Mouse (Mus musculus): ENCODE measurements around the gene Coro1a.
"Not testable (repeated sequence)": the region's sequence is repeated elsewhere in the genome, so short reads cannot be mapped to it uniquely, and the experiment has no call there.

Coro1a gene

DNA sequence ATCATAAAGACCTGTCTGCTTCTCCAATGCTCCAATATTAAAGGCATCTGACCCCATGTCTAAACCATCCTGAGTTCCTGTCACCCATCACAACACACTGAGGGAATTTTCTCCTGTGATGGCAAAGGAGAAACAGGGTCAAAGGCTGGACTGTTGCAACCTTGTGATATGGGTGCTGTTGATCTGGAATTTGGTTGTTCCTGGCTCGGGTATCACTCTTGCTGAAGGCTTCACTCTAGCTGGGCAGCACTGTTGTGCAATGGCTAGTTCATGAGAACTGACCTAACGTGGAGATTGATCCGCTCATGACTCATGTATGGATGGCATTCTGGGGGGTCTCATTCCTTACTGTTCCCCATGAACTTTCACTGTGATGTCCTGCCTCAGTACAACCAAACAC is 18.6 kb downstream of the Coro1a start:
- DNase-seq (ENCODE audit: low spot score): no peak

DNA sequence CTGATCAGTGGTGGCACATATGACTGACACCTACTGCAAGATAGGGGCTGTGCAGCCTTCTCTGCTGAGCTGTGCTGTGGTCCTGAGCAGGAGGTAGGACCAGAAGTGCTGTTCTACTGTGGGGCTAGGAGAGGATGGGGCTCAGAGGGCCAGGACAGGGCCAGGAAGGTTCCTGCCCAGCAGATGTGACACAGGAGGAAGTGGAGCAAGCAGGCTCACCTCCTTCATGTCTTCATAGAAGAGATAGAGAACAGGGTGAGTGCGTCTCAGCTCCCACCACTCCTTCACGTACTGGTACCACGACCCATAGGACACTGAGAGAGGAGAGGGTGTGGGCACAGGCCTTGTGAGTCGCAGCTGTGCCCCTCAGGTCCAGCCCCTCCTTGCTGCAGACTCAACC is 19.4 kb downstream of the Coro1a start:
- not testable (repeated sequence) for DNase-seq (ENCODE audit: low spot score)

DNA sequence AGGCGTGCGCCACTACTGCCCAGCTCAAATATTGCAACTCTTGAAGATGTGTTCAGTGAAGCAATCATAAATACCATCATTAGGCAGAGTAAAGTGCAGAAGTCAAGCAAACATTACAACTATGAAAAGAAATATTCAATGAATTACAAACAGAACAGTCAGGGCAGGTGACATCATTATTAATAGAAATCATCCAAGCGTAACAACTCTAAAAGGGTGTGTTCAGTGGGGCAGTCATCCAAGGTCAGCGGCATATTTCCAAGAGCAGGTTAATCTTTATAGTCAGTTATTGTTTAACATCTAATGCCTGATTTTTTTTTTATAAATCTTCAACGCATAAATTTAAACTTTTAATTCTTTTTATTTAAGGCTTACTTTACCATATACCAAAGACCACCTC is 26.4 kb downstream of the Coro1a start:
- no peak for DNase-seq (ENCODE audit: low spot score)

DNA sequence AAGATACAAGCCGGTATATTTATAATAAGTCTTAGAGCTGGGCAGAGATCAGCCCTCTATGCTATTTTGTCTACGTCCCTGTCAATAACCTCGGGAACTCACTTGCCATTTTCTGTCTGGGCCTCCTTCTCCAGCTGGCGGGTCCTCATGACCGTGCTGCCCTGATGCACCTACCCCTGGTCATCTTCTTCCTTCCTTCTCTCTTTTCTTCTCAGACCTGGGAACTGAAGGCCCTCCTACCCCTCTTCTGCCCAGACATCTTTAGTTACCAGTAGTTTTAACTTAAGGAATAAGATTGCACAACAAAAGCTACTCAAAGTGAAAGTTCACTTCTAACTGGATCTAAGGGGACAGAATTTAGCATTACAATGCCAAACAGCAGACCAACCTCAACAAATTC is 27.9 kb downstream of the Coro1a start:
- DNase-seq (ENCODE audit: low spot score): no peak

DNA sequence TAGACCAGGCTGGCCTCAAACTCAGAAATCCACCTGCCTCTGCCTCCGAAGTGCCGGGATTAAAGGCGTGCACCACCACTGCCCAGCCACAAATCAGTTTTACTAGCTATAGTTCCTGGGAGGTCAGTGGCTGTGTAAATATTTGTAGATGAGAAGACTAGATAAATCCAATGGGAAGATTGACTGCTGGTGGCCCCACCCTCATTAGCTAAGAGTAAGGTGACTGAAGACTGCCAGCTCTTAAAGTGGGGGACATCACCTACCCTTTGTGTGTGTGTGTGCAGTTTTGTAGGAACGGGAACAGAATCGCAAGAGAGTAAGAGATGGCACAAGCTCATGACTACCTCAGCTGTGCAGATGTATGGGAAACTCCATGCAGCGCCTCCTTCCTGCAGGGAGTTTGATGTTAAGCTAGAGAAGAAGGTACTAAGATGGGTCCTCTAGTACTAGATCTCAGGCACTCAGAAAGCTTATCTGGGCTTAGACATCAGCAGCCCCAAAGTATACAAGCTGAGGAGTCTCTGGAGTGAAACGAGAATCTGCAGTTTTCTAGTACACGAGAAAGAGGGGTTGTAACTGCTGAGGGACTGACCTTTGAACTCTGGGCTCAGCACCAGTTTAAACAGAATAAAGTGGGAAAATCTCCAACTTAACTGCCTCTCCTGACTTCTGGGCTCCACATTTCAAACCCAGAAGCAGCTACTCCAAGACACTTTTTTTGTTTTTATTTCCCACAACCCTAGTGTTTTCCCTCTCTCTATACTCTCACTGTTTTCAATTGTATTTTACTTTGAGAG is 28.8 kb downstream of the Coro1a start:
- DNase-seq (ENCODE audit: low spot score): no peak

DNA sequence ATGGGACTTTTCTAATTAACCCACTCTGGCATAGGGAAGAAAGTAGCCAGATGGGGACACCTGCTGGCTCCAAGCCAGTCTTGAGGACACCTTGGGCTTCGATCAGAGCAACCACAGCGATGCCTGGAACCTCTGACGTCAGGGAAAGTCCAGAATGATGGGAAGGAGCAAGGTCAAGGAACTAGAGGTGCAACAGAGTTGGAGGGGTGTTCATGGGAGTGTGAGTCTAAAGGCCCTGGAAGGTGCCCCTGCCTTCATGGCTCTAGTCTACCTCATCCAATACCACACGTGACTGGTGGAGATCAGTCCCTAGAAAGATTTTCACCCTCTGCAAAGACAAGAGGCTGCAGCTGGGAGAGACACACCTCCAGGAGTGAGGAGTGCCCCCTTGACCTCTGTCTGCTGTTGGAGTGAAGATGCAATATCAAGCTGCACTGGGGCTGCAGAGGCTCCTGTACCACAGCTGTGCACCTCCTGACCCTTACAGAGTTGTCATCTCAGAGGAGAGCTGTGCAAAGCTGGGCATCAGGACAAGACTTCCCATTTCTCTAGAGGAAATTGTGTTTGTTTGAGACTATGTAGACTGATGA is 30.9 kb downstream of the Coro1a start:
- no peak for DNase-seq (ENCODE audit: low spot score)

DNA sequence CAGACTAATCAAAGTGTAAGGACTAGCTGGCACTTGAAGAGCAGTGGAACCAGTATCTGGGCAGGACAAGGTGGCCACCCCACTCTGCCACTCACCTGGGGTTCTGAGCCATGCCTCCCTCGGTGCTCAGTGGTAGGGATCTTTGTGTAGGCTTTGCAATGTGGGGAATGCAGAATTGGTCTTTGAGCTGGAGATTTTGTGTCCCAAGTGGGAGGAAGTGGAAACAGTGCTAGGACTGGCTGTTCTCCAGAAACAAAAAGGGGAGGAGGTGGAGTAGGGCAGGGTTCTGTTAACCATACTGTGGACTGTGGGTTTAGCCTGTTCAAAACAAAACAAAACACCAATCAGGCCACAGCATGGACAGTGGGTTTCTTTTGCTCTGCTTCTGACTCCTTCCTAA is 31.4 kb downstream of the Coro1a start, which contains the start of gene Sult1a1:
Gene Sult1a1 (minus strand): TSS at position 226 of the 400 bp plus-strand sequence.
- peak; percentile 80 for DNase-seq (ENCODE audit: low spot score)

DNA sequence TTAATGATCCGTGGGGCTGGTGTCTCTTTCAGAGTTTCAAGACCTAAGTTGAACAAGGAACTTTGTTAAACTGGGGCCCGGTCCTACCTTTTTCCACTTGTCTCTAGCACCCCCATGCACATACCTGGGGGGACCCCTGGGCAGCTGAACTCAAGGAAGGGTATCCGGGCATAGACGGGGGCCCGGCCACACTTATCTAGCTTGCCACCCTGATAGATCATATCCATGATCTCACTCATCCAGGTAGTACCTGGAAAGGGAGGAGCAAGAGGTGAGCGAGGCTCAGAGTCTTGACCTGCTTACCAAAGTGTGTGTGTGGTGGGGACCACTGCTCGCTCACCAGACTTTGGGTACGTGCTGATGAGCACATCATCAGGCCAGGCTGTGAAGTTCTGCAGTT is 32.5 kb downstream of the Coro1a start:
- no peak for DNase-seq (ENCODE audit: low spot score)

DNA sequence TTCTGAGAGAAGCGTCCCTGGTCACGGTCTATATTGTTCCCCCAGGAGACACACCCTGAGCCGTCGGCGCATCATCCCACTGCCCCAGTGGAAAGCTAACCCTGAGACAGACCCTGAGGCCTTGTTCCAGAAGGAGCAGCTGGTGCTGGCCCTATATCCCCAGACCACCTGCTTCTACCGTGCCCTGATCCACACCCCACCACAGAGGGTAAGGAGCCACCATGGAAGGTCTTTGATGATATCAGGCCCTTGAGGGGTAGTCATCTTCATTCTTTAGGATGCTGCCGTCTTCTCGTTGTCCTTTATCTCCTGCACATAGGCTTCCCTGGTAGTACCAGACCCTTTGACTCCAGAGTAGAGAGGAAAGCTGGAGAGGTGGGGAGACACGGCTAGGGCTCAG is 35.5 kb downstream of the Coro1a start:
- DNase-seq (ENCODE audit: low spot score): no peak

DNA sequence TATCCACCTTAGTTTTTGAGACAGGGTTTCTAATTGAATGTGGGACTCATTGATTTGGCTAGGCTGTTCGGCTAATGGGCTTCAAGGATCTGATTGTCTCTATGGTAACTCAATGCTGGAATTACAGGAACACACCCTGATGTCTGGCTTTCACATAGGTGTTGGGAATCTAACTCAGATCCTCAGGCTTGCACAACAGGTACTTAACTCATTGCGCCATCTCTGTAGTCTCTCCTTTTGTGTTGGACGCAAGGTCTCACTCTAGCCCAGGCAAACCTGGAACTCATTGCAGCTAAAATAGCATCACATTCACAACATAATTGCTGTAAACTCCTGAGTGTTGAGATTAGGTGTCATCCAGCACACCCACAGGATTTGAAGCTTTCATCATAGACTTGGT is 37.4 kb downstream of the Coro1a start:
- DNase-seq (ENCODE audit: low spot score): no peak

DNA sequence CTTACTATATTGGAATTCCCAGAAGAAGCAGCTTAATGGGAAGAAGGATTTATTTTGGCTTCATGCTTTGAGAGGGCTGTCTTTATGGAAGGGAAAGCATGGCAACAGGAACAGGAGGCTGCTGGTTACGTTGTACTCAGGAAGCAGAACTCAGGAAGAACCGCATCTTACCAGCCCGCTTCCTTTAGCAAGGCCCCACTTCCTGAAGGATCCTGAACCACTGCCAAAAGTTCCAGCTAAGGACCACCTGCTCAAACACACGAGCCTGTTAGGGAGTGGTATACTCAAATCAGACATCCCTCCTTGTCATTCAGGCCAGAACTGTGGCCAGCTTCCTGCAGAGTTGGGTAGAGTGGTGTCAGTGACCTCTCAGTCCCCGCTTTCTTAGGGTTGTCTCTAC is 39.1 kb downstream of the Coro1a start:
- DNase-seq (ENCODE audit: low spot score): no peak

DNA sequence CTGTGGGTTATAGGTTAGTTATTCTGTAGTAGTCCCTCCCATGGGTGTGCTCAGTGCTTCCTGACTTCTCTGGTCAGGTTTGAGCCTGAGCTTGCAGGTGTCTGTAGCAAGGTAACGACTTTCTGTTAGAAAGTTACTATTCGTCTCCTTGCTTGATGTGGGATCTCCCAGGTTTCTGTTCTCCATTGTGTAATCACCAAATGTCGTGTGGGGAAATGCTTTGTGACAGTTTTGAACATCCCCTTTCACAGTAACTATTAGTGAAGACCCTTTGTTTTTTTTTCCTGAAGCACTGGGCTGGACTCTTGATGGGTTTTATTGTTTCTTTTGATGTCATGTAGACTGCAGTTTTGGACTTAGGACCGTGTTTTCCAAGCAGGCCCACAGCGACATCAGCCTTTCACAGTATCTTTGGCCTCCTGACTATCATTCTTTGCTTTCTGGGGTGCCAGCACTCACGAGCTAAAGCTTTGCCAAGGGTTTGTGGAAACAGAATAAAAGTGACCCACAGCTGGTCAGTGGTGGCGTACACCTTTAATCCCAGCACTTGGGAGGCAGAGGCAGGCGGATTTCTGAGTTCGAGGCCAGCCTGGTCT is 40.0 kb downstream of the Coro1a start:
- no peak for DNase-seq (ENCODE audit: low spot score)

DNA sequence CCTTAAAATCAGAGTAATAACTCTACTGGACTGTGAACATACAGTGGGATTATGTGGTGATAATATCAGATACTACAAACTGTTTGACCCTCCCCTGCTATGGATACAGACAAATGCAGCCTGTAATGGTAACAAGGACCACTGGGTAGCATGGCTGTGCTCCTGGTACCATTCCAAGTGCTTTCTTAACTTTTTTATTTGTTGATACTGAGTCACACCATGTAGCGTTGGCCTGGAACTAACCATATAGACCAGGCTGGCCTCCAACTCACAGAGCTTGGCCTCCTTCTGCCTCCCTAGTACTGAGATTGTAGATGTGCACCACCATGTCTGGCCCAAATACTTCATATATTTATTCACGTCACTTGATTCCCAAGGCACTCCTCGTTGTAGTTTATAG is 42.3 kb downstream of the Coro1a start:
- DNase-seq (ENCODE audit: low spot score): no peak

DNA sequence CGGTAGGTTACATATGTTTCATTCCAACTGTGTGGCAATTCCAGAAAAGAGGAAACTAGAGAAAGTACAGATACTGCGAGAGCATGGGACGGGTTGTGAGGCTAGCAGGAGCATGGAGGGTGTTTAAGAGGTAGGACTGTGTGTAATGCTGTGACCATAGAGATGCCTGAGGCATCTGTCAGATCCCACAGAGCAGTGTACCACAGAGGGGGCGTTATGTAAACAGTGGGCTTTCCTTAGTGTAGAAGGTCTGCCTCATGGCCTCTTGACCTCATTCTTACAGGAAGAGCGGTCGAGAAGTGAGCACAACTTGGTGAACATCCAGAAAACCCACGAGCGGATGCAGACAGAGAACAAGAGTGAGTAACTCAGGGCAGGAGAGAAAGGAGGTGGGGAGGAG is 43.9 kb downstream of the Coro1a start:
- no peak for DNase-seq (ENCODE audit: low spot score)

DNA sequence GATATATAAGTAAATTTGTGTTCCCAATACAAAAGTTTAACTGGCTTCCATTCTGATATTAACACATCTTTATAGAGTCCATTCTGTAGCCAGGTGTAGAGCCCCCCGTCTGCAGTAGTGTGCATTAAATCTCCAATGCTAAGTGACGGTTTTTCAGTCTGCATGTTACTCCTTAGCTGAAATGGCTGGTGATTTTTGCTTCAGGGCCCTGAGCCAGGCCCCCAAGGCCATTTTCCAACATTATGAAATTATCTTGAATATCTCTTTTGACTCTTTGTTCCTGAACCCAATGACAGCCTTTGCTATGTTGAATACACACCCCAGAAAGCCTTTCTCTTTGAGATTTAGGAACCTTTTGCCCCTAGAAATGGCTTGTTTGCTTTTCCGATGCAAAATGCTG is 47.8 kb downstream of the Coro1a start:
- DNase-seq (ENCODE audit: low spot score): no peak

DNA sequence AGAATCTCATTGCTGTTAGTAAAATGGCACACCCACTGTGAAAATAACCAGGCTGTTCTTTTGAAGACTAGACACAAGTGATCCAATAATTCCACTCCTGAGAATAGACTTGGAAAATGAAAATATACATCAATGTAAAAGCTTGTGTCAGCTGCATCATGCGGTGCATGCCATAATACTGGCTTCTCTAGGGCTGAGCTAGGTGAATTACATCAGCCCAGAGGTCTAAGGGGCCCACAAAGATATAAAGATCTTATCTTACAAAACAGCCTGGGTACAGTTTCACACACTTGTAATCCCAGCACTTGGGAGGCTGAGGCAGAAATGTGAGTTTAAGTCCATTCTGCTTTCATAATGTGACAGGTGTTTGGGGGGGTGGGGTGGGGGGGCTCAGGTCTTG is 50.1 kb downstream of the Coro1a start:
- no peak for DNase-seq (ENCODE audit: low spot score)

DNA sequence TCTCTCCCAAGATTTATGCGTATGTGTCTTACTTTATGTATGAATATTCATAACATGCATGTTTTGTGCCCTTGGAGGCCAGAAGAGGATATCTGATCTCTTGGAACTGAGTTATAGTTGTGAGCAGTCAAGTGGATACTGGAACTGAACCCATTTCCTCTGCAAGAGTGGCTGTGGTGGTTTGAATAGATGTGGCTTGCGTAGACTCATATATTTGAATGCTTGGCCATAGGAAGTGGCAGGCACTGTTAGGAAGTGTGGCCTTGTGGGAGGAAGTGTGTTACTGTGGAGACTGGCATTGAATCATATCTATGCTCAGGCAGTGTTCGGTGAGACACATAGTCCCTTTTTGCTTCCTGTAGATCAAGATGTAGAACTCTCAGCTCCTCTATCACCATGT is 51.9 kb downstream of the Coro1a start:
- no peak for DNase-seq (ENCODE audit: low spot score)

DNA sequence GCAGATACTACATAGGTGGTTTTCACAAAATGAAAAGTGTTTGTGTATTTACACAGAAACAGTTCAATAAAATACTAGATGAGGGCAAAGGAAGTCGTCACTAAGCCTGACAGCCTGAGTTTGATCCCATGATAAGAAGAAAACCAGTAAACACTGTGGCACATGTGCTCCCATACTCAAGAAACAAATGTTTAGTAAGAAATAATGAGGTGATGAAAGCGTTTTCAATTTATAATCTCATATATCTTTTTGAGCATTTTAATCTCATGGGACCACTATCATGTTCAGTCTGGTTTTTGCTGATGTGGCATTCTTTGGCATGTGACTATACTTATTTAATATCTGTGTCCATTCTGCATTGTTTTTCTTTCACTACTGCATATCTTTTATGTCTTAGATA is 53.6 kb downstream of the Coro1a start:
- no peak for DNase-seq (ENCODE audit: low spot score)

DNA sequence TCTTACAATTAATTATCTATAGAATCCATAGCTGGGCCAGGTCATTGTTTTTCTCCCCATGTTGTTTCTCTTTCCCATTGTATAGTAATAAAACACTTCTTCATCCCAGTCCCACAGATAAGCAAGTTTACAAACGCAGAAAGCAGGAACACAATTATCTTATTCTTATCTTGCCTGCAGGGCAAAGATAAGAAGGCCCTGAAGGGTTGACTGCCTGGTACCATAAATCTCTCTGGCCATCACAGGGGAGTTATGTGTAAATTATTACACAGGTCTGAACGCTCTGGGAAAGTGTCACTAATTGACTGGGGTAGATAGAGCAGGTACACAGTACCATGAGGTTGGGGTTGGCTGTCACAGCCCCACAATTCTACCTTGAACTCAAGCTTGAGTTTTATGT is 56.7 kb downstream of the Coro1a start:
- DNase-seq (ENCODE audit: low spot score): no peak
